Mouse (Mus musculus): ENCODE results near the gene Iqschfp. TPM values are rescaled to one million over a fixed set of nuclear protein-coding genes. Genes with fewer than 3 reads are reported as not detected.

Gene Iqschfp
- not detected for total RNA-seq (2021)
- long read RNA-seq, experiment 1, partial matches to known transcripts, result 1 of 3 reads
- long read RNA-seq, experiment 1, other reads (novel, unspliced or antisense), result 2 of 3 reads
- long read RNA-seq, experiment 2, result 0 reads

- no peak for DNase-seq (ENCODE audit: low spot score)
Observed at GRCm38 (mm10) chr3:67892026-67892705, at the start of gene Iqschfp, which contains the start of gene Iqcj. Iqschfp (plus strand) TSS chr3:67892232. Iqcj (plus strand) TSS chr3:67892220.

- DNase-seq (ENCODE audit: low spot score), result no peak
Observed at GRCm38 (mm10) chr3:67852397-67852796, 39.6 kb upstream of the Iqschfp start.

GRCm38 (mm10) chr3:67861524-67861923 lies 30.5 kb upstream of the Iqschfp start:
- no peak for DNase-seq (ENCODE audit: low spot score)

GRCm38 (mm10) chr3:67867420-67868065 lies 24.5 kb upstream of the Iqschfp start:
- no peak for DNase-seq (ENCODE audit: low spot score)

- DNase-seq (ENCODE audit: low spot score), result no peak
Observed at GRCm38 (mm10) chr3:67869424-67869823, 22.6 kb upstream of the Iqschfp start.

GRCm38 (mm10) chr3:67877253-67877652 lies 14.8 kb upstream of the Iqschfp start:
- DNase-seq (ENCODE audit: low spot score), result no peak

GRCm38 (mm10) chr3:67884335-67884734 lies 7.7 kb upstream of the Iqschfp start:
- DNase-seq (ENCODE audit: low spot score), result no peak

- DNase-seq (ENCODE audit: low spot score), result no peak
Observed at GRCm38 (mm10) chr3:67886176-67886575, 5.9 kb upstream of the Iqschfp start.

- no peak for DNase-seq (ENCODE audit: low spot score)
Observed at GRCm38 (mm10) chr3:67887251-67887650, 4.8 kb upstream of the Iqschfp start.

- no peak for DNase-seq (ENCODE audit: low spot score)
Observed at GRCm38 (mm10) chr3:67892768-67893167, 736 bp downstream of the Iqschfp start.

- DNase-seq (ENCODE audit: low spot score), result no peak
Observed at GRCm38 (mm10) chr3:67902517-67902916, 10.5 kb downstream of the Iqschfp start.

- DNase-seq (ENCODE audit: low spot score), result no peak
Observed at GRCm38 (mm10) chr3:67908586-67908985, 16.6 kb downstream of the Iqschfp start.

GRCm38 (mm10) chr3:67918098-67918497 lies 26.1 kb downstream of the Iqschfp start:
- DNase-seq (ENCODE audit: low spot score), result no peak

- DNase-seq (ENCODE audit: low spot score), result no peak
Observed at GRCm38 (mm10) chr3:67918634-67919259, 26.7 kb downstream of the Iqschfp start.

GRCm38 (mm10) chr3:67923095-67923494 lies 31.1 kb downstream of the Iqschfp start:
- no peak for DNase-seq (ENCODE audit: low spot score)

- DNase-seq (ENCODE audit: low spot score), result no peak
Observed at GRCm38 (mm10) chr3:67925453-67925852, 33.4 kb downstream of the Iqschfp start.

GRCm38 (mm10) chr3:67930424-67931133 lies 38.5 kb downstream of the Iqschfp start:
- no peak for DNase-seq (ENCODE audit: low spot score)

GRCm38 (mm10) chr3:67931181-67931580 lies 39.1 kb downstream of the Iqschfp start:
- DNase-seq (ENCODE audit: low spot score), result no peak

- DNase-seq (ENCODE audit: low spot score), result no peak
Observed at GRCm38 (mm10) chr3:67931914-67932313, 39.9 kb downstream of the Iqschfp start.

- DNase-seq (ENCODE audit: low spot score), result no peak
Observed at GRCm38 (mm10) chr3:67935829-67936228, 43.8 kb downstream of the Iqschfp start.

GRCm38 (mm10) chr3:67947000-67947399 lies 55.0 kb downstream of the Iqschfp start:
- DNase-seq (ENCODE audit: low spot score), result no peak

- DNase-seq (ENCODE audit: low spot score), result no peak
Observed at GRCm38 (mm10) chr3:67952517-67952940, 60.5 kb downstream of the Iqschfp start.
